Mouse (Mus musculus) spleen, adult 2 months (tissue): ENCODE data around the gene Arid5a. TPM values are rescaled to one million over a fixed set of nuclear protein-coding genes. Genes with fewer than 3 reads are reported as not detected.

ENCODE experiments used
- DNase-seq, 2 experiments: peaks; one replicate each; pipeline versions ENCODE4 v3.0.0 to v3.0.0-alpha.2; 2012 to 2021; ENCODE audit warnings: low spot score in 2 of 2, low read depth in 1 of 2
- H3K27ac ChIP-seq: fragments of 200-500 bp; 2 replicates; pipeline ENCODE4 v1.5.1; 2012; ENCODE audit warnings: low read length, inconsistent platforms; ENCODE audit not compliant: insufficient read depth
- H3K27me3 ChIP-seq: fragments of 200-500 bp; 2 replicates; pipeline ENCODE4 v1.6.1; 2012; ENCODE audit warnings: mild to moderate bottlenecking, moderate library complexity, low read length, inconsistent platforms; ENCODE audit not compliant: control insufficient read depth, insufficient read depth
- H3K36me3 ChIP-seq: fragments of 200-500 bp; 2 replicates; pipeline ENCODE4 v1.6.1; 2012; ENCODE audit warnings: mild to moderate bottlenecking, low read length, inconsistent platforms; ENCODE audit not compliant: control insufficient read depth, insufficient read depth
- H3K4me1 ChIP-seq: fragments of 200-500 bp; 2 replicates; pipeline ENCODE4 v1.6.1; 2011; ENCODE audit warnings: inconsistent platforms; ENCODE audit not compliant: control insufficient read depth, insufficient read depth, insufficient read length
- H3K4me3 ChIP-seq: fragments of 200-500 bp; 2 replicates; pipeline ENCODE4 v1.5.1; 2011; ENCODE audit warnings: mild to moderate bottlenecking, inconsistent platforms; ENCODE audit not compliant: insufficient read depth, insufficient read length; ENCODE audit errors: extremely low read depth
- CTCF ChIP-seq: fragments of 200-500 bp; IDR thresholded peaks from 2 replicates; pipeline ENCODE4 v1.5.1; 2011; ENCODE audit warnings: mild to moderate bottlenecking, inconsistent platforms; ENCODE audit not compliant: insufficient read depth, insufficient read length, insufficient replicate concordance; ENCODE audit errors: extremely low read depth
- POLR2A ChIP-seq: fragments of 200-500 bp; IDR thresholded peaks from 2 replicates; pipeline ENCODE4 v1.6.1; 2011; ENCODE audit warnings: low read depth, low read length, inconsistent platforms
- WGBS: fragments of 180-500 bp; shearing (Covaris S2); methylation state at CpG from one replicate; pipeline ENCODE4 v1.1.7; 2018; 5-methylcytosine and 5-hydroxymethylcytosine counted together
- polyA plus RNA-seq: library from polyadenylated mRNA; depleted of rRNA; stranded (reverse); fragments of >200 nt; gene quantifications from 2 replicates; pipeline ENCODE4 v1.2.3, GENCODE M21; 2012

The Arid5a gene
- polyA plus RNA-seq, 1 experiment = 29.6 TPM

- Histone ChIP-seq H3K36me3 (peaks cover 36% of the 10 kb centered on the region), H3K27ac (no peak overlapping the region), H3K4me1 (no peaks in the 10 kb centered on the region), H3K4me3 (no peak overlapping the region), H3K27me3 (no peaks in the 10 kb centered on the region)
- TF ChIP-seq CTCF (peak; percentile 15; the same call in 1 of the 2 replicates), POLR2A (no peak)
- WGBS = 85% methylated on average over 11 of the region's 11 CpGs
- DNase-seq = peak in 1 of 2 experiments; percentile 28
These were observed 14.5 kb downstream of the Arid5a start for GRCm38 (mm10) chr1:36321829-36322573.

GRCm38 (mm10) chr1:36323076-36323475 is 15.5 kb downstream of the Arid5a start:
- no peak overlapping the region for H3K4me3 ChIP-seq
- H3K4me1 ChIP-seq = no peaks in the 10 kb centered on the region
- no peaks in the 10 kb centered on the region for H3K27me3 ChIP-seq
- 86% methylated on average over 9 of the region's 9 CpGs for WGBS
- peaks cover 26% of the 10 kb centered on the region for H3K36me3 ChIP-seq
- no peak for TF ChIP-seq POLR2A
- no peak for TF ChIP-seq CTCF
- DNase-seq = no peak
- H3K27ac ChIP-seq = no peak overlapping the region

- Histone ChIP-seq H3K27ac (no peak overlapping the region), H3K36me3 (peaks cover 19% of the 10 kb centered on the region), H3K4me3 (no peak overlapping the region), H3K4me1 (no peaks in the 10 kb centered on the region), H3K27me3 (no peaks in the 10 kb centered on the region)
- DNase-seq = peak in 1 of 2 experiments; percentile 31
- TF ChIP-seq CTCF = peak; percentile 57; the same call in 1 of the 2 replicates
- TF ChIP-seq POLR2A = no peak
- 45% methylated on average over 8 of the region's 8 CpGs for WGBS
These were observed 16.4 kb downstream of the Arid5a start for GRCm38 (mm10) chr1:36323746-36324448.

GRCm38 (mm10) chr1:36325900-36326321 is 18.4 kb downstream of the Arid5a start:
- no peak for TF ChIP-seq CTCF
- no peak for TF ChIP-seq POLR2A
- Histone ChIP-seq H3K4me1 (no peaks in the 10 kb centered on the region), H3K4me3 (no peak overlapping the region), H3K36me3 (peaks cover under 1% of the 10 kb centered on the region; the same call in 1 of the 2 replicates), H3K27ac (no peak overlapping the region), H3K27me3 (no peaks in the 10 kb centered on the region)
- DNase-seq = no peak
- WGBS = 90% methylated on average over 2 of the region's 2 CpGs

- DNase-seq = no peak
- WGBS = 88% methylated on average over 2 of the region's 2 CpGs
These were observed 19.3 kb downstream of the Arid5a start for GRCm38 (mm10) chr1:36326815-36327214.

GRCm38 (mm10) chr1:36331743-36332142 is 24.2 kb downstream of the Arid5a start:
- peaks cover 7% of the 10 kb centered on the region; the same call in 1 of the 2 replicates for H3K36me3 ChIP-seq
- DNase-seq = no peak
- TF ChIP-seq POLR2A (no peak), CTCF (no peak)
- no peaks in the 10 kb centered on the region for H3K4me1 ChIP-seq
- WGBS = 86% methylated on average over 6 of the region's 6 CpGs
- no peak overlapping the region for H3K27ac ChIP-seq
- no peak overlapping the region for H3K4me3 ChIP-seq
- no peaks in the 10 kb centered on the region for H3K27me3 ChIP-seq

More at GRCm38 (mm10) chr1:36326815-36327214, 19.3 kb downstream of the Arid5a start:
- H3K27me3 ChIP-seq = no peaks in the 10 kb centered on the region
- H3K36me3 ChIP-seq = no peaks in the 10 kb centered on the region
- TF ChIP-seq CTCF (no peak), POLR2A (no peak)
- no peaks in the 10 kb centered on the region for H3K4me1 ChIP-seq
- H3K4me3 ChIP-seq = no peak overlapping the region
- H3K27ac ChIP-seq = no peak overlapping the region
